Mouse (Mus musculus) MEL (cell line): ENCODE measurements around the gene Ppm1m. TPM values are rescaled to one million over a fixed set of nuclear protein-coding genes. Genes with fewer than 3 reads are reported as not detected.

ENCODE experiments used
- DNase-seq: peaks from one replicate; pipeline ENCODE4 v3.0.0; 2011; ENCODE audit warnings: low read depth, low spot score
- H3K27ac ChIP-seq: 2 replicates; pipeline ENCODE4 v1.5.1; 2012; ENCODE audit warnings: low read depth, mild to moderate bottlenecking, control low read depth, low read length, moderate library complexity; ENCODE audit not compliant: control insufficient read depth
- H3K27me3 ChIP-seq, 2 experiments: fragments of 150-350 bp in 1 of 2; sonication (generic) in 1 of 2; 2 replicates each; pipeline ENCODE4 v1.6.1; 2012; ENCODE audit warnings: low read length in 2 of 2, mild to moderate bottlenecking in 2 of 2, improper control_type of control experiment in 1 of 2, moderate library complexity in 1 of 2; ENCODE audit not compliant: insufficient read depth in 2 of 2, control insufficient read depth in 1 of 2
- H3K36me3 ChIP-seq, 2 experiments: 2 replicates each; pipeline ENCODE4 v1.6.1; 2012 to 2014; ENCODE audit warnings: low read length in 2 of 2, improper control_type of control experiment in 1 of 2, inconsistent platforms in 1 of 2, mild to moderate bottlenecking in 1 of 2; ENCODE audit not compliant: insufficient read depth in 2 of 2, control insufficient read depth in 1 of 2
- H3K4me1 ChIP-seq, 2 experiments: fragments of 150-350 bp in 1 of 2; sonication (generic) in 1 of 2; 2 replicates each; pipeline ENCODE4 v1.6.1; 2012; ENCODE audit warnings: low read length in 2 of 2, improper control_type of control experiment in 1 of 2, mild to moderate bottlenecking in 1 of 2; ENCODE audit not compliant: insufficient read depth in 2 of 2, control insufficient read depth in 1 of 2
- H3K4me3 ChIP-seq, 2 experiments: fragments of 150-350 bp in 1 of 2; sonication (generic) in 1 of 2; 2 replicates each; pipeline ENCODE4 v1.5.1; 2012; ENCODE audit warnings: low read depth in 2 of 2, low read length in 2 of 2, mild to moderate bottlenecking in 2 of 2, moderate library complexity in 2 of 2, control low read depth in 1 of 2, improper control_type of control experiment in 1 of 2; ENCODE audit not compliant: control insufficient read depth in 1 of 2, insufficient read depth in 1 of 2
- H3K79me2 ChIP-seq: 2 replicates; pipeline ENCODE4 v1.6.1; 2012; ENCODE audit warnings: mild to moderate bottlenecking, low read length, moderate library complexity; ENCODE audit not compliant: control insufficient read depth, poor library complexity, insufficient read depth
- H3K9ac ChIP-seq: 2 replicates; pipeline ENCODE4 v1.6.1; 2012; ENCODE audit warnings: low read depth, mild to moderate bottlenecking, control low read depth, low read length, moderate library complexity; ENCODE audit not compliant: control insufficient read depth, poor library complexity, severe bottlenecking
- H3K9me3 ChIP-seq: fragments of 150-350 bp; sonication (generic); replicated peaks from 2 replicates; pipeline ENCODE4 v1.6.1; 2012; ENCODE audit warnings: mild to moderate bottlenecking, low read length, improper control_type of control experiment, moderate library complexity; ENCODE audit not compliant: insufficient read depth
- CHD2 ChIP-seq: IDR thresholded peaks from 2 replicates; pipeline ENCODE4 v1.6.1; 2011; ENCODE audit warnings: low read length, improper control_type of control experiment
- E2F4 ChIP-seq: IDR thresholded peaks from 2 replicates; pipeline ENCODE4 v1.6.1; 2011; ENCODE audit warnings: low read depth, low read length, improper control_type of control experiment, borderline replicate concordance
- ELF1 ChIP-seq: IDR thresholded peaks from 2 replicates; pipeline ENCODE4 v1.6.1; 2014; ENCODE audit warnings: low read depth, mild to moderate bottlenecking, inconsistent platforms, low read length, improper control_type of control experiment, moderate library complexity
- HCFC1 ChIP-seq: IDR thresholded peaks from 2 replicates; pipeline ENCODE4 v1.6.1; 2012; ENCODE audit warnings: low read depth, mild to moderate bottlenecking, inconsistent platforms, low read length, improper control_type of control experiment, moderate library complexity
- MAX ChIP-seq: IDR thresholded peaks from 2 replicates; pipeline ENCODE4 v1.6.1; 2011; ENCODE audit warnings: low read length, improper control_type of control experiment
- MAZ ChIP-seq: IDR thresholded peaks from 2 replicates; pipeline ENCODE4 v1.6.1; 2012; ENCODE audit warnings: low read depth, mild to moderate bottlenecking, inconsistent platforms, low read length, improper control_type of control experiment
- MXI1 ChIP-seq: IDR thresholded peaks from 2 replicates; pipeline ENCODE4 v1.6.1; 2011; ENCODE audit warnings: mild to moderate bottlenecking, low read depth, low read length, improper control_type of control experiment
- MYC ChIP-seq: IDR thresholded peaks from 2 replicates; pipeline ENCODE4 v1.6.1; 2011; ENCODE audit warnings: low read depth, mild to moderate bottlenecking, low read length, improper control_type of control experiment, moderate library complexity
- NELFE ChIP-seq: IDR thresholded peaks from 2 replicates; pipeline ENCODE4 v1.6.1; 2011; ENCODE audit warnings: low read depth, low read length, improper control_type of control experiment
- POLR2A ChIP-seq, 2 experiments: IDR thresholded peaks; 2 replicates each; pipeline ENCODE4 v1.6.1; 2011 to 2012; ENCODE audit warnings: low read length in 2 of 2, mild to moderate bottlenecking in 2 of 2, control low read depth in 1 of 2, improper control_type of control experiment in 1 of 2, low read depth in 1 of 2, moderate library complexity in 1 of 2; ENCODE audit not compliant: control insufficient read depth in 1 of 2, insufficient read depth in 1 of 2, poor library complexity in 1 of 2
- POLR2AphosphoS2 ChIP-seq: IDR thresholded peaks from 2 replicates; pipeline ENCODE4 v1.6.1; 2011; ENCODE audit warnings: low read length, improper control_type of control experiment
- POLR2AphosphoS5 ChIP-seq: IDR thresholded peaks from 2 replicates; pipeline ENCODE4 v1.6.1; 2012; ENCODE audit warnings: low read depth, borderline replicate concordance, mild to moderate bottlenecking, inconsistent platforms, low read length, moderate library complexity, mixed read lengths
- RAD21 ChIP-seq: IDR thresholded peaks from 2 replicates; pipeline ENCODE4 v1.6.1; 2011; ENCODE audit warnings: mild to moderate bottlenecking, low read depth, low read length, improper control_type of control experiment
- RCOR1 ChIP-seq: IDR thresholded peaks from 2 replicates; pipeline ENCODE4 v1.6.1; 2012; ENCODE audit warnings: low read depth, mild to moderate bottlenecking, inconsistent platforms, low read length, improper control_type of control experiment
- SIN3A ChIP-seq: IDR thresholded peaks from 2 replicates; pipeline ENCODE4 v1.6.1; 2012; ENCODE audit warnings: low read length, improper control_type of control experiment, inconsistent platforms
- TBP ChIP-seq: IDR thresholded peaks from 2 replicates; pipeline ENCODE4 v1.8.0; 2011; ENCODE audit warnings: low read depth, low read length, improper control_type of control experiment
- UBTF ChIP-seq: IDR thresholded peaks from 2 replicates; pipeline ENCODE4 v1.6.1; 2012; ENCODE audit warnings: low read depth, mild to moderate bottlenecking, inconsistent platforms, low read length, improper control_type of control experiment, moderate library complexity, borderline replicate concordance; ENCODE audit not compliant: insufficient read depth
- USF1 ChIP-seq: IDR thresholded peaks from 2 replicates; pipeline ENCODE4 v1.6.1; 2014; ENCODE audit warnings: low read depth, mild to moderate bottlenecking, inconsistent platforms, low read length, improper control_type of control experiment, moderate library complexity
- ZMIZ1 ChIP-seq: IDR thresholded peaks from 2 replicates; pipeline ENCODE4 v1.6.1; 2012; ENCODE audit warnings: low read depth, mild to moderate bottlenecking, inconsistent platforms, low read length, improper control_type of control experiment, moderate library complexity
- ZNF384 ChIP-seq: IDR thresholded peaks from 2 replicates; pipeline ENCODE4 v1.6.1; 2012; ENCODE audit warnings: low read depth, mild to moderate bottlenecking, inconsistent platforms, low read length, improper control_type of control experiment
- polyA plus RNA-seq, 2 experiments: library from polyadenylated mRNA; stranded (reverse) in 1 of 2; unstranded in 1 of 2; fragments of >175 nt in 1 of 2; fragments of >200 nt in 1 of 2; gene quantifications; 2 replicates each; pipeline versions ENCODE4 v1.2.1 to v1.2.4; 2012; ENCODE audit warnings: low replicate concordance in 2 of 2, low read depth in 1 of 2; ENCODE audit not compliant: insufficient read length in 2 of 2, insufficient read depth in 1 of 2, missing spikeins in 1 of 2
- total RNA-seq: library from RNA; depleted of rRNA; stranded (reverse); fragments of 300-350 nt; gene quantifications from 2 replicates; pipeline ENCODE4 v1.2.3, GENCODE M21; 2012

The Ppm1m gene
- total and polyA plus RNA-seq, 3 experiments, result 34.2 to 47.2 TPM; not detected in 1

DNA sequence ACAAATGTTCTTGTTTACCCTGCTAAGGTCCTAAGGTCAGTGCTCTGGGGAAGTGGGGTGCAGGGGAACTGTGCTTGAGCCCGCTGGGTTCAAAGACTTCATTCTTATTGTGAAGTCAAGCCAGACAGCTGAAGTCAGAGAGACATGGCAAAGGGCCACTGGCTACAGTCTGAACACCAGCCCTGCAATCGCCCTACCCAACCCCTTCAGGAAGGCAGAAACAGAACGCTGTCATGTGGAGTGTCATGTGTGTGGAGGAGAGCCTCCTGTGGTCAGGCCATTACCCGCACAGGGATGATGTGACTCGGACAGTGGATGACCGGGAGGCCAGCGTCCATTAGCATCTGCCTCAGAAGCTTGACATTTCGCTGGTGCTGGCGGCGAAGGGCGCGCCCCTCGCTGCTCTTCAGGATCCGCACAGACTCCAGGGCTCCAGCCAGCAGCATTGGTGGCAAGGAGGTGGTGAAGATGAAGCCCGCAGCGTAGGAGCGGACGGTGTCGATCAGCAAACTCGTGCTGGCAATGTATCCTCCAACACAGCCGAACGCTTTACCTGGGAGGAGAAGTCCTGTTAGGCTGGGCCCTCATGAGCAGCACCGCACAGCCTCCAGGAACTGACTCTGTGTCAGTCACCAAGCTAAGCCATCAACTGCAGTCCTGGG, 36.7 kb upstream of the Ppm1m start:
- Histone ChIP-seq H3K9me3 (no peaks in the 10 kb centered on the region), H3K79me2 (no peaks in the 10 kb centered on the region), H3K27ac (no peak overlapping the region), H3K36me3 (peaks cover 0 to 4% of the 10 kb centered on the region in 2 experiments; a peak in 1 of 4 replicates), H3K9ac (no peak overlapping the region), H3K4me1 (no peaks in the 10 kb centered on the region), H3K27me3 (no peaks in the 10 kb centered on the region), H3K4me3 (no peak overlapping the region)
- DNase-seq, result no peak
- TF ChIP-seq RCOR1 (no peak), MAX (no peak), SIN3A (no peak), MXI1 (no peak), NELFE (no peak), E2F4 (no peak), RAD21 (no peak), UBTF (no peak)
- TF ChIP-seq, all 39 proteins: peak for 0

DNA sequence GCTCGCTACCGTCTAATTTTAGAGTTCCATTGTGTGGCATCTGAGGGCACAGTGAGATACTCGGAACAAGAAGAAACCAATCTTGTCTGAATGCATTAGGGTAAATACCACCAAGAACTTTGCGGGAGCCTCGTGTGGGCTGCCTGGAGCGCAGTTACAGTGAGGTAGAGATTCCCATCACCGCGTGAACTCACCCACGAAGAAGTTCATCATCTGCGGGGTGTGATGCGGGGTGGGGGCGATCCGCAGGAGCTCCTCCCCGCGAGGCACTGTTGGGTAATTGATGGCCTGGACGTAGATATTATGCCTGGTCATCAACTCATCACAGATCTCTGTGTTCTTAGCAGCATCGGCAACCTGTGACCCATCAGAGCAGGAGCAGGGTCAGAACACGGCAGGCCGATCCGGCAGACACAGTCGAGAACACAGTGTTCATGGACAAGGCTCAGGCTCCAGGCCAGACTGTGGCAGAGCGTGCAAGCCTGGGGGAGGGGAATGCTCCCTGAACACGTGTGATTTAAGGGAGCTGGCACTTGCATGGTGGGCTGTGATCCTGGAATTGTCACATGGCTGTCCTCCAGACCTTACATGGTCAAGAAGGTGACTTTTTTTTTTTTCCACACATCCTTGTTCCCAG, 35.8 kb upstream of the Ppm1m start:
- no peak overlapping the region for H3K4me3 ChIP-seq
- H3K27me3 ChIP-seq, result no peaks in the 10 kb centered on the region
- no peak overlapping the region for H3K9ac ChIP-seq
- no peaks in the 10 kb centered on the region for H3K9me3 ChIP-seq
- no peak for DNase-seq
- peaks cover 0 to 4% of the 10 kb centered on the region in 2 experiments; a peak in 1 of 4 replicates for H3K4me1 ChIP-seq
- H3K36me3 ChIP-seq, result peaks cover 0 to 4% of the 10 kb centered on the region in 2 experiments; a peak in 2 of 4 replicates
- no peak overlapping the region for H3K27ac ChIP-seq
- no peak for TF ChIP-seq UBTF
- no peak for TF ChIP-seq ZNF384
- TF ChIP-seq E2F4, result no peak
- TF ChIP-seq USF1, result no peak
- no peak for TF ChIP-seq ZMIZ1
- no peak for TF ChIP-seq MYC
- TF ChIP-seq POLR2AphosphoS2, result no peak
- TF ChIP-seq MAZ, result no peak
- no peak for TF ChIP-seq ELF1
- no peak for TF ChIP-seq HCFC1
- no peak for TF ChIP-seq POLR2AphosphoS5
- TF ChIP-seq CHD2, result no peak
- no peak for TF ChIP-seq POLR2A (IDR thresholded peaks at IDR 0.05; ENCODE audit: control insufficient read depth in 1 of 2, insufficient read depth in 1 of 2, low read depth in 1 of 2, low read length in 2 of 2, poor library complexity in 1 of 2)
- TF ChIP-seq TBP, result no peak
- TF ChIP-seq, all 39 proteins: peak for 0
- no peaks in the 10 kb centered on the region for H3K79me2 ChIP-seq
